Mouse (Mus musculus): Measurements from ENCODE around the gene Tnfrsf21. TPM values are rescaled to one million over a fixed set of nuclear protein-coding genes. Genes with fewer than 3 reads are reported as not detected.

The Tnfrsf21 gene
- polyA plus RNA-seq, 1 experiment = 29.5 TPM

GRCm38 (mm10) chr17:43114086-43114581 lies 97.8 kb downstream of the Tnfrsf21 start:
- DNase-seq = no peak
- Histone ChIP-seq H3K4me3 (replicated peaks; ENCODE audit: extremely low read depth, low read depth, low read length) (no peak overlapping the region), H3K4me1 (ENCODE audit: control insufficient read depth, insufficient read depth, low read length) (no peaks in the 10 kb centered on the region)
- WGBS = 60% methylated on average over 8 of the region's 8 CpGs
- TF ChIP-seq POLR2A (IDR thresholded peaks at IDR 0.05; ENCODE audit: borderline replicate concordance, extremely low read depth, low read depth, low read length) (no peak), CTCF (IDR thresholded peaks at IDR 0.05; ENCODE audit: insufficient read depth, low read length) (no peak)

GRCm38 (mm10) chr17:43114926-43115325 lies 98.6 kb downstream of the Tnfrsf21 start:
- no peak for DNase-seq
- no peak overlapping the region for H3K4me3 ChIP-seq (replicated peaks; ENCODE audit: extremely low read depth, low read depth, low read length)
- 94% methylated on average over 6 of the region's 6 CpGs for WGBS
- TF ChIP-seq POLR2A (IDR thresholded peaks at IDR 0.05; ENCODE audit: borderline replicate concordance, extremely low read depth, low read depth, low read length) = no peak
- TF ChIP-seq CTCF (IDR thresholded peaks at IDR 0.05; ENCODE audit: insufficient read depth, low read length) = no peak
- no peaks in the 10 kb centered on the region for H3K4me1 ChIP-seq (ENCODE audit: control insufficient read depth, insufficient read depth, low read length)

GRCm38 (mm10) chr17:43116748-43117147 lies 100.4 kb downstream of the Tnfrsf21 start:
- WGBS = 54% methylated on average over 10 of the region's 10 CpGs
- DNase-seq = no peak
- TF ChIP-seq POLR2A (IDR thresholded peaks at IDR 0.05; ENCODE audit: borderline replicate concordance, extremely low read depth, low read depth, low read length) (no peak), CTCF (IDR thresholded peaks at IDR 0.05; ENCODE audit: insufficient read depth, low read length) (no peak)
- H3K4me1 ChIP-seq (ENCODE audit: control insufficient read depth, insufficient read depth, low read length) = no peaks in the 10 kb centered on the region
- H3K4me3 ChIP-seq (replicated peaks; ENCODE audit: extremely low read depth, low read depth, low read length) = no peak overlapping the region

GRCm38 (mm10) chr17:43119446-43119845 lies 103.1 kb downstream of the Tnfrsf21 start:
- Histone ChIP-seq H3K4me1 (ENCODE audit: control insufficient read depth, insufficient read depth, low read length) (no peaks in the 10 kb centered on the region), H3K4me3 (replicated peaks; ENCODE audit: extremely low read depth, low read depth, low read length) (no peak overlapping the region)
- 67% methylated on average over 12 of the region's 12 CpGs for WGBS
- DNase-seq = no peak
- TF ChIP-seq POLR2A (IDR thresholded peaks at IDR 0.05; ENCODE audit: borderline replicate concordance, extremely low read depth, low read depth, low read length) (no peak), CTCF (IDR thresholded peaks at IDR 0.05; ENCODE audit: insufficient read depth, low read length) (no peak)

- no peak for DNase-seq
- TF ChIP-seq POLR2A (IDR thresholded peaks at IDR 0.05; ENCODE audit: borderline replicate concordance, extremely low read depth, low read depth, low read length) = no peak
- TF ChIP-seq CTCF (IDR thresholded peaks at IDR 0.05; ENCODE audit: insufficient read depth, low read length) = no peak
- 76% methylated on average over 2 of the region's 2 CpGs for whole genome bisulfite sequencing
- no peak overlapping the region for H3K4me3 ChIP-seq (replicated peaks; ENCODE audit: extremely low read depth, low read depth, low read length)
- no peaks in the 10 kb centered on the region for H3K4me1 ChIP-seq (ENCODE audit: control insufficient read depth, insufficient read depth, low read length)
Observed at GRCm38 (mm10) chr17:43121096-43121495, 104.7 kb downstream of the Tnfrsf21 start.

GRCm38 (mm10) chr17:43128305-43128704 lies 112.0 kb downstream of the Tnfrsf21 start:
- 77% methylated on average over 3 of the region's 3 CpGs for WGBS
- DNase-seq = no peak
- TF ChIP-seq POLR2A (IDR thresholded peaks at IDR 0.05; ENCODE audit: borderline replicate concordance, extremely low read depth, low read depth, low read length) = no peak
- TF ChIP-seq CTCF (IDR thresholded peaks at IDR 0.05; ENCODE audit: insufficient read depth, low read length) = no peak
- Histone ChIP-seq H3K4me3 (replicated peaks; ENCODE audit: extremely low read depth, low read depth, low read length) (no peak overlapping the region), H3K4me1 (ENCODE audit: control insufficient read depth, insufficient read depth, low read length) (no peaks in the 10 kb centered on the region; the same call in 1 of the 2 replicates)

- H3K4me1 ChIP-seq (ENCODE audit: control insufficient read depth, insufficient read depth, low read length) = no peaks in the 10 kb centered on the region; the same call in 1 of the 2 replicates
- 86% methylated on average over 7 of the region's 7 CpGs for WGBS
- no peak overlapping the region for H3K4me3 ChIP-seq (replicated peaks; ENCODE audit: extremely low read depth, low read depth, low read length)
- no peak for DNase-seq
- TF ChIP-seq POLR2A (IDR thresholded peaks at IDR 0.05; ENCODE audit: borderline replicate concordance, extremely low read depth, low read depth, low read length) (no peak), CTCF (IDR thresholded peaks at IDR 0.05; ENCODE audit: insufficient read depth, low read length) (no peak)
Observed at GRCm38 (mm10) chr17:43128908-43129533, 112.7 kb downstream of the Tnfrsf21 start.

GRCm38 (mm10) chr17:43130115-43130869 lies 113.9 kb downstream of the Tnfrsf21 start:
- no peak for TF ChIP-seq CTCF (IDR thresholded peaks at IDR 0.05; ENCODE audit: insufficient read depth, low read length)
- TF ChIP-seq POLR2A (IDR thresholded peaks at IDR 0.05; ENCODE audit: borderline replicate concordance, extremely low read depth, low read depth, low read length) = no peak
- DNase-seq = no peak
- no peaks in the 10 kb centered on the region; the same call in 1 of the 2 replicates for H3K4me1 ChIP-seq (ENCODE audit: control insufficient read depth, insufficient read depth, low read length)
- no peak overlapping the region for H3K4me3 ChIP-seq (replicated peaks; ENCODE audit: extremely low read depth, low read depth, low read length)
- 38% methylated on average over 3 of the region's 3 CpGs for WGBS

- no peak for DNase-seq
- H3K4me1 ChIP-seq (ENCODE audit: control insufficient read depth, insufficient read depth, low read length) = no peaks in the 10 kb centered on the region; the same call in 1 of the 2 replicates
- no peak for TF ChIP-seq CTCF (IDR thresholded peaks at IDR 0.05; ENCODE audit: insufficient read depth, low read length)
- TF ChIP-seq POLR2A (IDR thresholded peaks at IDR 0.05; ENCODE audit: borderline replicate concordance, extremely low read depth, low read depth, low read length) = no peak
- H3K4me3 ChIP-seq (replicated peaks; ENCODE audit: extremely low read depth, low read depth, low read length) = no peak overlapping the region
Observed at GRCm38 (mm10) chr17:43130870-43131264, 114.5 kb downstream of the Tnfrsf21 start.
